Mouse (Mus musculus) liver, embryonic 15.5 days (tissue): ENCODE results near the gene Skap1. TPM values are rescaled to one million over a fixed set of nuclear protein-coding genes. Genes with fewer than 3 reads are reported as not detected.

Source experiments
- ATAC-seq: fragments of 200-750 bp; cut with Nextera tagmentation; 2 replicates; pipeline ENCODE4 v1.8.0; 2017; ENCODE audit warnings: moderate number of reproducible peaks, mild to moderate bottlenecking, moderate library complexity; ENCODE audit not compliant: insufficient read depth
- H3K27ac ChIP-seq: fragments of 300-500 bp; sonication (generic); replicated peaks from 2 replicates; pipeline ENCODE4 v1.5.1; 2015; ENCODE audit warnings: mild to moderate bottlenecking, inconsistent platforms
- H3K27me3 ChIP-seq: fragments of 300-500 bp; sonication (generic); 2 replicates; pipeline ENCODE4 v1.6.1; 2015; ENCODE audit warnings: mild to moderate bottlenecking, inconsistent platforms
- H3K36me3 ChIP-seq: fragments of 300-500 bp; sonication (generic); replicated peaks from 2 replicates; pipeline ENCODE4 v1.6.1; 2015; ENCODE audit warnings: moderate library complexity, mild to moderate bottlenecking, inconsistent platforms
- H3K4me1 ChIP-seq: fragments of 300-500 bp; sonication (generic); replicated peaks from 2 replicates; pipeline ENCODE4 v1.6.1; 2015; ENCODE audit warnings: inconsistent platforms
- H3K4me2 ChIP-seq: fragments of 300-500 bp; sonication (generic); 2 replicates; pipeline ENCODE4 v1.6.1; 2015; ENCODE audit warnings: moderate library complexity, mild to moderate bottlenecking, inconsistent platforms
- H3K4me3 ChIP-seq: fragments of 300-500 bp; sonication (generic); replicated peaks from 2 replicates; pipeline ENCODE4 v1.5.1; 2015; ENCODE audit warnings: mild to moderate bottlenecking, inconsistent platforms
- H3K9ac ChIP-seq: fragments of 300-500 bp; sonication (generic); 2 replicates; pipeline ENCODE4 v1.6.1; 2015; ENCODE audit warnings: moderate library complexity, mild to moderate bottlenecking, inconsistent platforms
- H3K9me3 ChIP-seq: fragments of 300-500 bp; sonication (generic); replicated peaks from 2 replicates; pipeline ENCODE4 v1.6.1; 2016; ENCODE audit warnings: inconsistent platforms
- WGBS: fragments of 180-500 bp; shearing (Covaris S2); methylation state at CpG from one replicate; pipeline ENCODE4 v1.1.7; 2015; ENCODE audit warnings: mixed read lengths; ENCODE audit not compliant: insufficient replicate concordance; 5-methylcytosine and 5-hydroxymethylcytosine counted together
- polyA plus RNA-seq: library from polyadenylated mRNA; unstranded; fragments of >200 nt; fragmentation: Nextera tagmentation; extraction: Ambion mirVana; gene quantifications from 2 replicates; pipeline ENCODE4 v1.2.1, GENCODE M21; 2015

Skap1 gene
- polyA plus RNA-seq, 1 experiment from 2014 or later, result 0.20 TPM

- ATAC-seq, result no peak
- no peaks in the 10 kb centered on the region for H3K9me3 ChIP-seq
- no peaks in the 10 kb centered on the region for H3K4me1 ChIP-seq
- 72% methylated on average over 3 of the region's 3 CpGs for WGBS
- no peak overlapping the region for H3K27ac ChIP-seq
- 0 out of 2 replicates have a peak, but pooled peaks cover 5% of the 10 kb centered on the region for H3K27me3 ChIP-seq
- H3K9ac ChIP-seq, result no peak overlapping the region
- no peaks in the 10 kb centered on the region for H3K36me3 ChIP-seq
- H3K4me2 ChIP-seq, result no peak overlapping the region
- H3K4me3 ChIP-seq, result no peak overlapping the region
Measured at GRCm38 (mm10) chr11:96515164-96515563, 50.8 kb downstream of the Skap1 start.

GRCm38 (mm10) chr11:96524541-96524940 is 60.1 kb downstream of the Skap1 start:
- no peaks in the 10 kb centered on the region for H3K4me1 ChIP-seq
- no peaks in the 10 kb centered on the region for H3K36me3 ChIP-seq
- no peak for ATAC-seq
- no peak overlapping the region for H3K4me2 ChIP-seq
- H3K27me3 ChIP-seq, result no peaks in the 10 kb centered on the region; the same call in 1 of the 2 replicates
- no peak overlapping the region for H3K9ac ChIP-seq
- no peak overlapping the region for H3K4me3 ChIP-seq
- 59% methylated on average over 6 of the region's 6 CpGs for WGBS
- H3K27ac ChIP-seq, result no peak overlapping the region
- H3K9me3 ChIP-seq, result no peaks in the 10 kb centered on the region

GRCm38 (mm10) chr11:96526137-96526621 is 61.8 kb downstream of the Skap1 start:
- H3K9me3 ChIP-seq, result no peaks in the 10 kb centered on the region
- H3K4me1 ChIP-seq, result no peaks in the 10 kb centered on the region
- 77% methylated on average over 16 of the region's 16 CpGs for WGBS
- H3K36me3 ChIP-seq, result no peaks in the 10 kb centered on the region
- H3K4me3 ChIP-seq, result no peak overlapping the region
- no peak overlapping the region for H3K4me2 ChIP-seq
- no peaks in the 10 kb centered on the region; the same call in 1 of the 2 replicates for H3K27me3 ChIP-seq
- ATAC-seq, result no peak
- H3K9ac ChIP-seq, result no peak overlapping the region
- no peak overlapping the region for H3K27ac ChIP-seq

- no peak for ATAC-seq
- Histone ChIP-seq H3K36me3 (no peaks in the 10 kb centered on the region), H3K4me2 (no peak overlapping the region), H3K9ac (no peak overlapping the region), H3K4me1 (no peaks in the 10 kb centered on the region), H3K27me3 (peaks cover 9% of the 10 kb centered on the region; the same call in 1 of the 2 replicates), H3K27ac (no peak overlapping the region), H3K4me3 (no peak overlapping the region), H3K9me3 (no peaks in the 10 kb centered on the region)
- WGBS, result 65% methylated on average over 13 of the region's 13 CpGs
Measured at GRCm38 (mm10) chr11:96531757-96532433, 67.5 kb downstream of the Skap1 start.

GRCm38 (mm10) chr11:96534531-96534930 is 70.1 kb downstream of the Skap1 start:
- Histone ChIP-seq H3K4me1 (no peaks in the 10 kb centered on the region), H3K27me3 (peaks cover 21% of the 10 kb centered on the region; the same call in 1 of the 2 replicates), H3K27ac (no peak overlapping the region), H3K9ac (no peak overlapping the region), H3K36me3 (no peaks in the 10 kb centered on the region), H3K9me3 (no peaks in the 10 kb centered on the region), H3K4me3 (no peak overlapping the region), H3K4me2 (no peak overlapping the region)
- no peak for ATAC-seq
- WGBS, result 53% methylated on average over 2 of the region's 2 CpGs

GRCm38 (mm10) chr11:96536146-96536545 is 71.8 kb downstream of the Skap1 start:
- H3K9me3 ChIP-seq, result no peaks in the 10 kb centered on the region
- 18% methylated on average over 5 of the region's 5 CpGs for WGBS
- no peak for ATAC-seq

GRCm38 (mm10) chr11:96542003-96542402 is 77.6 kb downstream of the Skap1 start:
- Histone ChIP-seq H3K9me3 (no peaks in the 10 kb centered on the region), H3K36me3 (no peaks in the 10 kb centered on the region), H3K27me3 (peaks cover 17% of the 10 kb centered on the region; the same call in 1 of the 2 replicates), H3K4me3 (no peak overlapping the region), H3K4me1 (no peaks in the 10 kb centered on the region), H3K27ac (no peak overlapping the region), H3K9ac (no peak overlapping the region), H3K4me2 (no peak overlapping the region)
- ATAC-seq, result no peak
- 57% methylated on average over 7 of the region's 7 CpGs for whole genome bisulfite sequencing

More at GRCm38 (mm10) chr11:96536146-96536545, 71.8 kb downstream of the Skap1 start:
- Histone ChIP-seq H3K9ac (no peak overlapping the region), H3K36me3 (no peaks in the 10 kb centered on the region), H3K27me3 (peaks cover 21% of the 10 kb centered on the region; the same call in 1 of the 2 replicates), H3K27ac (no peak overlapping the region), H3K4me3 (no peak overlapping the region), H3K4me1 (no peaks in the 10 kb centered on the region), H3K4me2 (no peak overlapping the region)

GRCm38 (mm10) chr11:96542561-96542960 is 78.2 kb downstream of the Skap1 start:
- no peak overlapping the region for H3K27ac ChIP-seq
- H3K4me1 ChIP-seq, result no peaks in the 10 kb centered on the region
- WGBS, result 64% methylated on average over 7 of the region's 7 CpGs
- ATAC-seq, result no peak
- no peak overlapping the region for H3K9ac ChIP-seq
- no peak overlapping the region for H3K4me2 ChIP-seq
- H3K9me3 ChIP-seq, result no peaks in the 10 kb centered on the region
- H3K36me3 ChIP-seq, result no peaks in the 10 kb centered on the region
- H3K4me3 ChIP-seq, result no peak overlapping the region
- H3K27me3 ChIP-seq, result peaks cover 12% of the 10 kb centered on the region; the same call in 1 of the 2 replicates

GRCm38 (mm10) chr11:96546428-96546827 is 82.0 kb downstream of the Skap1 start:
- no peak overlapping the region for H3K4me2 ChIP-seq
- H3K36me3 ChIP-seq, result no peaks in the 10 kb centered on the region
- no peak for ATAC-seq
- no peak overlapping the region for H3K9ac ChIP-seq
- peaks cover 11% of the 10 kb centered on the region; the same call in 1 of the 2 replicates for H3K27me3 ChIP-seq
- no peaks in the 10 kb centered on the region for H3K9me3 ChIP-seq
- no peak overlapping the region for H3K27ac ChIP-seq
- WGBS, result 50% methylated on average over 8 of the region's 8 CpGs
- no peaks in the 10 kb centered on the region for H3K4me1 ChIP-seq
- no peak overlapping the region for H3K4me3 ChIP-seq

GRCm38 (mm10) chr11:96550960-96551703 is 86.7 kb downstream of the Skap1 start:
- Histone ChIP-seq H3K27me3 (peaks cover 26% of the 10 kb centered on the region), H3K36me3 (no peaks in the 10 kb centered on the region), H3K4me1 (no peaks in the 10 kb centered on the region), H3K4me2 (no peak overlapping the region), H3K9me3 (no peaks in the 10 kb centered on the region), H3K9ac (no peak overlapping the region), H3K4me3 (no peak overlapping the region), H3K27ac (no peak overlapping the region)
- WGBS, result 46% methylated on average over 9 of the region's 9 CpGs
- ATAC-seq, result no peak

- 15% methylated on average over 15 of the region's 15 CpGs for WGBS
- no peaks in the 10 kb centered on the region for H3K9me3 ChIP-seq
- H3K36me3 ChIP-seq, result no peaks in the 10 kb centered on the region
- H3K4me2 ChIP-seq, result no peak overlapping the region
- no peak overlapping the region for H3K4me3 ChIP-seq
- H3K9ac ChIP-seq, result no peak overlapping the region
- H3K27me3 ChIP-seq, result peaks cover 26% of the 10 kb centered on the region
- ATAC-seq, result no peak
- H3K27ac ChIP-seq, result no peak overlapping the region
- H3K4me1 ChIP-seq, result no peaks in the 10 kb centered on the region
Measured at GRCm38 (mm10) chr11:96553091-96553490, 88.7 kb downstream of the Skap1 start.
